Mouse (Mus musculus) limb, embryonic 13.5 days (tissue): ENCODE measurements around the gene Hs3st5. TPM values are rescaled to one million over a fixed set of nuclear protein-coding genes. Genes with fewer than 3 reads are reported as not detected.
A peak's percentile ranks its signal among the peaks of the same experiment; 100 is the strongest.

Experiments used
- ATAC-seq: fragments of 200-750 bp; cut with Nextera tagmentation; 2 replicates; pipeline ENCODE4 v1.8.0; 2017; ENCODE audit warnings: low read depth, moderate number of reproducible peaks, moderate TSS enrichment; ENCODE audit not compliant: low FRiP score
- H3K27ac ChIP-seq: fragments of 300-500 bp; sonication (generic); 2 replicates; pipeline ENCODE4 v1.5.1; 2015; ENCODE audit warnings: inconsistent platforms, mild to moderate bottlenecking, moderate library complexity
- H3K27me3 ChIP-seq: fragments of 300-500 bp; sonication (generic); 2 replicates; pipeline ENCODE4 v1.6.1; 2015; ENCODE audit warnings: mild to moderate bottlenecking, inconsistent platforms
- H3K36me3 ChIP-seq: fragments of 300-500 bp; sonication (generic); 2 replicates; pipeline ENCODE4 v1.6.1; 2015; ENCODE audit warnings: inconsistent platforms, mild to moderate bottlenecking, moderate library complexity
- H3K4me1 ChIP-seq: fragments of 300-500 bp; sonication (generic); 2 replicates; pipeline ENCODE4 v1.6.1; 2015; ENCODE audit warnings: inconsistent platforms
- H3K4me2 ChIP-seq: fragments of 300-500 bp; sonication (generic); replicated peaks from 2 replicates; pipeline ENCODE4 v1.6.1; 2015; ENCODE audit warnings: inconsistent platforms, mild to moderate bottlenecking, moderate library complexity
- H3K4me3 ChIP-seq: fragments of 300-500 bp; sonication (generic); 2 replicates; pipeline ENCODE4 v1.5.1; 2015; ENCODE audit warnings: moderate library complexity, mild to moderate bottlenecking, inconsistent platforms
- H3K9ac ChIP-seq: fragments of 300-500 bp; sonication (generic); 2 replicates; pipeline ENCODE4 v1.6.1; 2015; ENCODE audit warnings: mild to moderate bottlenecking, inconsistent platforms
- H3K9me3 ChIP-seq: fragments of 300-500 bp; sonication (generic); 2 replicates; pipeline ENCODE4 v1.6.1; 2016; ENCODE audit warnings: inconsistent platforms
- WGBS: fragments of 180-500 bp; shearing (Covaris S2); methylation state at CpG from one replicate; pipeline ENCODE4 v1.1.7; 2015; 5-methylcytosine and 5-hydroxymethylcytosine counted together
- polyA plus RNA-seq: library from polyadenylated mRNA; unstranded; fragments of >200 nt; fragmentation: Nextera tagmentation; extraction: Ambion mirVana; gene quantifications from 2 replicates; pipeline ENCODE4 v1.2.1, GENCODE M21; 2015

Gene Hs3st5
- polyA plus RNA-seq, 1 experiment from 2014 or later: 1.5 TPM

- Histone ChIP-seq H3K4me3 (no peak overlapping the region), H3K4me1 (no peaks in the 10 kb centered on the region), H3K36me3 (no peaks in the 10 kb centered on the region), H3K9me3 (no peaks in the 10 kb centered on the region), H3K9ac (no peak overlapping the region), H3K27me3 (no peaks in the 10 kb centered on the region), H3K27ac (no peak overlapping the region), H3K4me2 (no peak overlapping the region)
- 52% methylated on average over 1 of the region's 1 CpGs for WGBS
- ATAC-seq: no peak
These were observed 243.4 kb downstream of the Hs3st5 start for GRCm38 (mm10) chr10:36750021-36750420.

DNA sequence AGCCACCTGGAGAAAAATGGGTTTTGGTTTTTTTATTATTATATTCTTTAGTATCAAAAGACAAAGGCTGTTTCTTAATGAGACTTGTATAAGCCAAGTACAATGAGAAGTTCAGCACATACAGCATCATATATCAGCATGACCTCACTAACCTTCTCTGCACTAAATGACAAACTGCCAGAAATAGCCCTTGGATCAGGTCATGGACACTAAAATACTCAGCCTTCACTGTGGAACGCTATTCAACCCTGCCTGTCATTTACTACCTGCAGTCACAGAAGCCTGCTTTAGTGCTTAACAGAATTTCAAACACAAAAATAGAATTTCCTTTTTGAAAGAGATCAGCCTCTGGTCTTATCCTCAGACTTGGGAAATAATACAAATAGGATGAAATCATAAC, 247.9 kb downstream of the Hs3st5 start:
- no peak for ATAC-seq
- H3K9ac ChIP-seq: no peak overlapping the region
- H3K27ac ChIP-seq: no peak overlapping the region
- H3K4me1 ChIP-seq: no peaks in the 10 kb centered on the region
- 46% methylated on average over 1 of the region's 1 CpGs for WGBS
- H3K36me3 ChIP-seq: no peaks in the 10 kb centered on the region
- no peak overlapping the region for H3K4me2 ChIP-seq
- no peaks in the 10 kb centered on the region for H3K9me3 ChIP-seq
- no peaks in the 10 kb centered on the region for H3K27me3 ChIP-seq
- no peak overlapping the region for H3K4me3 ChIP-seq

- no peaks in the 10 kb centered on the region for H3K36me3 ChIP-seq
- no peak overlapping the region for H3K27ac ChIP-seq
- no peaks in the 10 kb centered on the region for H3K4me1 ChIP-seq
- no peak overlapping the region for H3K9ac ChIP-seq
- no peak for ATAC-seq
- H3K27me3 ChIP-seq: no peaks in the 10 kb centered on the region
- no peaks in the 10 kb centered on the region for H3K9me3 ChIP-seq
- no peak overlapping the region for H3K4me3 ChIP-seq
- no peak overlapping the region for H3K4me2 ChIP-seq
These were observed 267.0 kb downstream of the Hs3st5 start for GRCm38 (mm10) chr10:36773595-36773994.

GRCm38 (mm10) chr10:36774898-36775297, 268.3 kb downstream of the Hs3st5 start:
- Histone ChIP-seq H3K27me3 (no peaks in the 10 kb centered on the region), H3K9me3 (no peaks in the 10 kb centered on the region), H3K36me3 (no peaks in the 10 kb centered on the region), H3K4me1 (no peaks in the 10 kb centered on the region), H3K4me2 (no peak overlapping the region), H3K27ac (no peak overlapping the region), H3K4me3 (no peak overlapping the region), H3K9ac (no peak overlapping the region)
- no peak for ATAC-seq
- WGBS: 79% methylated on average over 6 of the region's 6 CpGs

DNA sequence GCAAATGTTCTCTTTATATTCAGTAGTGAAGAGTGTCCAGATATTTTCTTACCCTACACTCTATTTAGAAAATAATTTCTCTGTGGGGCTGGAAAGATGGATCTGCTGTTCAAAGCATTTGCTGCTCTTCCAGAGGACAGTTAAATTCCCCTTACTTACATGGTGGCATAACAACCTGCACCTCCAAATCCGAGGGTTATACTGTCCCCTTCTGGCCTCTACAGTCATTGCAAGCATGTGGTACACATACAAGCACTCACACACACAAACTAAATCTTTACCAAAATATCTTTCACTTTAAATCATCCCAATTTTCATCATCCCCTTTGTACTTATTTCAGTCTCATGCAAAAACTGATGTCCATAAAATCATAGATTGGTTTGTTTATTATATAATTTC, 275.0 kb downstream of the Hs3st5 start:
- H3K36me3 ChIP-seq: no peaks in the 10 kb centered on the region
- H3K4me2 ChIP-seq: no peak overlapping the region
- H3K4me3 ChIP-seq: no peak overlapping the region
- H3K9ac ChIP-seq: no peak overlapping the region
- WGBS: 47% methylated on average over 1 of the region's 1 CpGs
- no peak overlapping the region for H3K27ac ChIP-seq
- ATAC-seq: no peak
- H3K4me1 ChIP-seq: no peaks in the 10 kb centered on the region
- no peaks in the 10 kb centered on the region for H3K9me3 ChIP-seq
- H3K27me3 ChIP-seq: no peaks in the 10 kb centered on the region

- 75% methylated on average over 7 of the region's 7 CpGs for WGBS
- no peaks in the 10 kb centered on the region for H3K27me3 ChIP-seq
- no peaks in the 10 kb centered on the region for H3K9me3 ChIP-seq
- H3K9ac ChIP-seq: no peak overlapping the region
- no peak overlapping the region for H3K4me2 ChIP-seq
- H3K4me1 ChIP-seq: no peaks in the 10 kb centered on the region
- no peak overlapping the region for H3K27ac ChIP-seq
- no peaks in the 10 kb centered on the region for H3K36me3 ChIP-seq
- no peak overlapping the region for H3K4me3 ChIP-seq
- no peak for ATAC-seq
These were observed 280.4 kb downstream of the Hs3st5 start for GRCm38 (mm10) chr10:36786970-36787369.

DNA sequence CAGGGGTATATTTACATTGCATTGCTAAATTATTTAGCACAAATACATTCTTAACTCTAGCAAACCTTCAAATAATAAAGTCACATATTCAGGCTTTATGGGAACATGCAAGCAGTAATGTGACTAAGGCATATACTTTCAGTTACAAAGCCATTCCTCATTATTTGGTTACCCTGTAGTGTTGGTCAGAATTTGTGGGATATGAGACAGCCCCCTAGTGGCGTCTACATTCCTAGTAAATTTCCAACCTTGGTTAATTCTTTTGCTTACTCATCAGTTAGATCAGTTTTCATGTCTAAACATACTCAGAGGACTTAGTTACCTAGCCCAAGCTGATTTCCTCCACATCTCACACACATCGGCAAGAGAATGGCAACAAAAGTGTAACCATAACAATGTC, 285.2 kb downstream of the Hs3st5 start:
- 40% methylated on average over 2 of the region's 2 CpGs for WGBS
- peak; percentile 66; the same call in 1 of the 2 replicates for ATAC-seq
- H3K4me2 ChIP-seq: no peak overlapping the region
- no peak overlapping the region for H3K4me3 ChIP-seq
- no peaks in the 10 kb centered on the region for H3K9me3 ChIP-seq
- no peaks in the 10 kb centered on the region for H3K36me3 ChIP-seq
- no peaks in the 10 kb centered on the region for H3K27me3 ChIP-seq
- no peak overlapping the region for H3K27ac ChIP-seq
- H3K4me1 ChIP-seq: no peaks in the 10 kb centered on the region
- H3K9ac ChIP-seq: no peak overlapping the region

- Histone ChIP-seq H3K4me1 (no peaks in the 10 kb centered on the region), H3K36me3 (no peaks in the 10 kb centered on the region), H3K9ac (no peak overlapping the region), H3K4me3 (no peak overlapping the region), H3K4me2 (no peak overlapping the region), H3K9me3 (no peaks in the 10 kb centered on the region), H3K27me3 (no peaks in the 10 kb centered on the region), H3K27ac (no peak overlapping the region)
- peak; percentile 40; the same call in 1 of the 2 replicates for ATAC-seq
These were observed 288.7 kb downstream of the Hs3st5 start for GRCm38 (mm10) chr10:36795311-36795710.

DNA sequence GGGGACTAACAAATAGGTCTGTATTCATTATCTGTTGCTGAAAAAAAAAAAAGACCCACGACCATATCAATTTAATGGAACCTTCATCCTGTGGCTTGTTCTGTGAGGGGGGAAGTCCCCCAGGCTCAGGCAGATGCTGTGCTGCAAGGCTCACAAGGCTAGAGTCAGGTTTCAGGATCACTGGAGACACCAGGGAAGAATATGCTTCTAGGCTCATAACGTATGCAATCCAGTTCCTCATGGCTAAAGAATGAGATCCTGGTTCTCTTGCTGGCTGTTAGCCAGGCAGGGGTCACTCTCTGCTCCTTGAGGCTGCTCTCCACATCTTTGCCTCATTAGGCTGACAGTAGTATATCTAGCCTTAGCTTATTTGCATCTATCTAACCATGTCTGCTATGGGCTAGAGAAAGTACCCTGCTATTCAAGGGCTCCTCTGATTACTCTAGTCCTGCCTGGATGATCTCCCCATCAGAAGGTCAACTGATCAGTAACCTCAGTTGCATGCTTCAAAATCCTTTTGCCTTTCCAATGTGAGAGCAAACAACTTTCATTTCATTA, 294.4 kb downstream of the Hs3st5 start:
- ATAC-seq: no peak
- Histone ChIP-seq H3K4me3 (no peak overlapping the region), H3K9ac (no peak overlapping the region), H3K9me3 (no peaks in the 10 kb centered on the region), H3K27me3 (no peaks in the 10 kb centered on the region), H3K4me2 (no peak overlapping the region), H3K36me3 (no peaks in the 10 kb centered on the region), H3K4me1 (peaks cover 4% of the 10 kb centered on the region; the same call in 1 of the 2 replicates), H3K27ac (no peak overlapping the region)
- 21% methylated on average over 2 of the region's 2 CpGs for WGBS

DNA sequence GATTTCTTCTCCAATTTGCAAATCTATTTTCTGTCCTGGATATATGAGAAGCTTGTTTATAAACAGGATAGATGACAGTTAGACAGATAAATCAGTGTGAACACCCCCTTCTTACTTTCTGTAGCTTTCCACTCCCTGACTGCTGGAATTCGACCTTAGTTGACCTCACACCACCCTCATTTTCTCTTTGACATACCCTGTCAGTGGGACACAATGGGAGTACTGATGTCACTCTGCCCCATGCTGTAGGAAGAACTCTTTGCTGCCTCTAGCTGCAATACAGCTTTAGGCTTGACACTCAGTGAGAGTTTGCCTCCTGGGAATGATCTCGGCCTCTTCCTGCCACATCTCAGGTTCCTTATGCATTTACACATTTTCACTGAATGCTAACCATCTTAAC, 297.1 kb downstream of the Hs3st5 start:
- Histone ChIP-seq H3K27me3 (no peaks in the 10 kb centered on the region), H3K27ac (no peak overlapping the region), H3K9me3 (no peaks in the 10 kb centered on the region), H3K36me3 (no peaks in the 10 kb centered on the region), H3K4me3 (no peak overlapping the region), H3K4me2 (no peak overlapping the region), H3K4me1 (peaks cover 4% of the 10 kb centered on the region; the same call in 1 of the 2 replicates), H3K9ac (no peak overlapping the region)
- WGBS: 50% methylated on average over 2 of the region's 2 CpGs
- ATAC-seq: no peak

GRCm38 (mm10) chr10:36805265-36805664, 298.7 kb downstream of the Hs3st5 start:
- no peak overlapping the region for H3K4me2 ChIP-seq
- no peak overlapping the region for H3K9ac ChIP-seq
- peaks cover 4% of the 10 kb centered on the region; the same call in 1 of the 2 replicates for H3K4me1 ChIP-seq
- ATAC-seq: no peak
- no peaks in the 10 kb centered on the region for H3K9me3 ChIP-seq
- H3K36me3 ChIP-seq: no peaks in the 10 kb centered on the region
- 73% methylated on average over 4 of the region's 4 CpGs for WGBS
- H3K27me3 ChIP-seq: no peaks in the 10 kb centered on the region
- H3K4me3 ChIP-seq: no peak overlapping the region
- no peak overlapping the region for H3K27ac ChIP-seq

- H3K4me2 ChIP-seq: no peak overlapping the region
- no peak for ATAC-seq
- no peaks in the 10 kb centered on the region for H3K27me3 ChIP-seq
- H3K36me3 ChIP-seq: no peaks in the 10 kb centered on the region
- H3K27ac ChIP-seq: no peak overlapping the region
- peaks cover 4% of the 10 kb centered on the region; the same call in 1 of the 2 replicates for H3K4me1 ChIP-seq
- WGBS: 68% methylated on average over 5 of the region's 5 CpGs
- H3K4me3 ChIP-seq: no peak overlapping the region
- no peaks in the 10 kb centered on the region for H3K9me3 ChIP-seq
- no peak overlapping the region for H3K9ac ChIP-seq
These were observed 299.2 kb downstream of the Hs3st5 start for GRCm38 (mm10) chr10:36805788-36806187.

DNA sequence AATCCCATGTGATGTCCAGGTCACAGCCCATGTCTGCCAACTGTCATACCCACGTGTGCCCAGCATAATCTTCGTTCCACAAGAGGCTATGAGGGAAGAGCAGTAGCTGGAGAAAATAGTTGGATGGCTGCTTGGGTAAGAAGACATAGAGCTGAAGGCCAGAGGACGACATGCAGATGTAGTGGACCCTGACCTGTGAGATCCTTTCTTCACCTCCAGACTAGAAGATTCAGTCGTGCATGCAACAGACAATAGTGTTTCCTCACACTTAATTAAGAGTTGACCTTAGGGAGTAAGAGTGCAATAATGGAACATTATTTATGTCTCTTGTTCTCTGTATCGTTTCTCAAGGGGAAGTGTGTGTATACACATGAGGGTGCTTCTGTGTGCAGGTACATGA, 300.4 kb downstream of the Hs3st5 start:
- Histone ChIP-seq H3K36me3 (no peaks in the 10 kb centered on the region), H3K4me1 (no peaks in the 10 kb centered on the region), H3K4me3 (no peak overlapping the region), H3K27ac (no peak overlapping the region), H3K4me2 (no peak overlapping the region), H3K27me3 (no peaks in the 10 kb centered on the region), H3K9ac (no peak overlapping the region), H3K9me3 (no peaks in the 10 kb centered on the region)
- WGBS: 75% methylated on average over 5 of the region's 5 CpGs
- no peak for ATAC-seq
